Mouse (Mus musculus) heart, adult 9 months (tissue): Measurements from ENCODE around the gene Trpv6.
A peak's percentile ranks its signal among the peaks of the same experiment; 100 is the strongest.

Experiments used
- DNase-seq, 2 experiments: peaks; one replicate each; pipeline ENCODE4 v3.0.0; 2022; ENCODE audit warnings: low spot score in 2 of 2

The Trpv6 gene

DNA sequence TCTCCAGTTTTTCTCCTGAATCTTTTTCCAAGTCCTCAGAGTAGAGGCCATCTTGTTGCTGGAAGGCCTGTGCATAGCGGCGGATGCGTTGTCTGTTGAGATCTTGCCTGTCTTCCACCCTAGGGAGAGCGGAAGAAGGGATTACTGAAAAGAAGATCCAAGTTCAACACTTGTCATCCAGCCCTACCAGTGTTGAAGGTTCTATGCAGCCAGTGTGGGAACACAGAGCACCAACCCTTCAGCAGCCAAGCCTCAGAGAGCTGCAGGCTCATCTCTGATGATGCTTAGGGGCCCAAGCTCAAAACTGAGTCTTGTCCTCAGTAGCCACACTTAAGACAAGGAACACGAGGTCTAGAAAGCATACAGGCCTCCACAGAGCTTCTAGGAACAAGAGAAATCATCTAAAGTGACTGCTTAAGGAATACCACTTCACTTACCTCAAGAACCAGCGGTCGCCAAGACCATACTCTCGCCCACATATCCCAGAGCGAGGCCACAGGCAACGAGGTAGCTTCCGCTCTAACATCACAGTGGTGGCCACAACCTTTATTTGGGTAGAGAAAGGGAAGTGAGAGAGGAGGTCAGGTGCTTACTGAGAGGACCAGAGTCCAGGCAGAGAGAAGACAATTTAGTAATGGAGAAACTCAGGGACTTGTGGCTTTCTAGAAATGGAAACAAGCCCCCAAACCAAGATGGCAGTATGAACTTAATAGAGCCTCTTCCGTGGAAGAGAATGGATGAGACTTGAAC is 14.8 kb downstream of the Trpv6 start:
- no peak for DNase-seq

DNA sequence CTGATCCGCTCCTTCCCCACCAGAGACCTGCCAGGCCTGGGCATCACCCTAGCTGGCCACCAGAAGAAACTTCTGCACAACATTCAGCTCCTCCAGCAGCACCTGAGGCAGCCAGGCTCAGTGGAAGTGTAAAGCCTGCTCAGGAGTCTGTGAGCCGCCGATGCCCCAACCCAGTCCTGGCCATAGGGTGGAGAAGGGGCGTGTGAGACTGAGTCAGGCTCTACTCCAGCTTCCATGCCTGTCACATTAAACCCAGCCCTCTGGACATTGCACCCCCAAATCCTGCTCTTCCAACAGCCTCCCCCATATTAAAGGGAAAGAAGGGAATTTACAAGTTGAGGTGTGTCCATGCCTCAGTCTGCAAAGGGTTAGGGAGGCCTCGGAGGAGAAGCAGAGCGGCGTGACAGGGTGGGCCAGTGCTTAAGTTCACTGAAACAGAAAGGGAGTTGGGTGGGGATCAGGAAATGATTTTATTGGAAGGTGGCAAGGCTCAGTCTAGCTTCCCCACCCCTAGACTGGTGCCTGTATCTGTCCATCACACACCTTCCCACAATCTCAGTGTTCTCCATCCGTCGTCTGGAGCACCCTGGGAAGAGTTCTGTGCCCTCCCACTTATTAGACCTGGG is 15.9 kb downstream of the Trpv6 start:
- no peak for DNase-seq

DNA sequence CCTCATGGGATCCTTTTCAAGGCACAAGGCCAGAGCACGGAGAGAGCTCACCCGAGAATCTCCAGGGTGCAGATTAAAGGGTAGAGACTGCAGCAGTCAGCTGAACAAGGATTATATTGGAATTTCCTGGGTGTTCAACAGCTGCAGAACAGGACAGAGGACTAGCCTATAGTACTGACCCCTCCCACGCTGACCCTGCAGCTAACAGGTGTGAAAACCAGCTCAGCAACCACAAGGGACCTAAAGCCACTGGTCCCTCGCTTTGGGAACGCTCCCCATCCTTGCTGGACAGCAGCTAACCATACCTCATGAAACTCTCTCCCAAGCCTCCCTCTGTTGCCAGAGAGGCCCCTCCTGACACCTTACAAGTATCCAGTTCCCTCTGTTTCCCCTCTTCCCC is 28.6 kb downstream of the Trpv6 start:
- DNase-seq: no peak

DNA sequence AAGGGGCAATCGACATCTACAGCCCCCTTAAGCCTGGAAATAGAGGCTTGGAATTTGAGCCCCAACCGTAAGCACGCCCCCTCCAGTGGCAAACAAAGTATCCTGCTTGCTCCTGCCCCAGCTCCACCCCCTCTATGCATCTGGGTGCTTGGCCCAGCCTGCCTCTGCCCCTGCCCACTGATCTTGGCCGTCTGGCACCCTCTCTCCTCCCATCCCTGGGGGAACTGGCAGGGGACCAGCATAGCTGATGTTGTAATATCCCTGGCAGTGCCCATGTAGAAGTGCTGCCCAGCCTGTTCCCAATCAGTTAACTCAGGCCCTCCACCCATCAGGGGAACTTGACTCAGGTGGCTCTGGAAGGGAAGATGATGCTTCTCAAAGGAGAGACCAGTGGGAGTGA is 30.0 kb downstream of the Trpv6 start:
- peak in 1 of 2 experiments; percentile 14 for DNase-seq

- no peak for DNase-seq
Measured at GRCm38 (mm10) chr6:41605794-41606104, 30.5 kb downstream of the Trpv6 start.

GRCm38 (mm10) chr6:41605061-41605793 is 31.0 kb downstream of the Trpv6 start, which contains the start of gene Ephb6:
Ephb6 (plus strand) TSS chr6:41605482.
- DNase-seq: peak; percentile 51

DNA sequence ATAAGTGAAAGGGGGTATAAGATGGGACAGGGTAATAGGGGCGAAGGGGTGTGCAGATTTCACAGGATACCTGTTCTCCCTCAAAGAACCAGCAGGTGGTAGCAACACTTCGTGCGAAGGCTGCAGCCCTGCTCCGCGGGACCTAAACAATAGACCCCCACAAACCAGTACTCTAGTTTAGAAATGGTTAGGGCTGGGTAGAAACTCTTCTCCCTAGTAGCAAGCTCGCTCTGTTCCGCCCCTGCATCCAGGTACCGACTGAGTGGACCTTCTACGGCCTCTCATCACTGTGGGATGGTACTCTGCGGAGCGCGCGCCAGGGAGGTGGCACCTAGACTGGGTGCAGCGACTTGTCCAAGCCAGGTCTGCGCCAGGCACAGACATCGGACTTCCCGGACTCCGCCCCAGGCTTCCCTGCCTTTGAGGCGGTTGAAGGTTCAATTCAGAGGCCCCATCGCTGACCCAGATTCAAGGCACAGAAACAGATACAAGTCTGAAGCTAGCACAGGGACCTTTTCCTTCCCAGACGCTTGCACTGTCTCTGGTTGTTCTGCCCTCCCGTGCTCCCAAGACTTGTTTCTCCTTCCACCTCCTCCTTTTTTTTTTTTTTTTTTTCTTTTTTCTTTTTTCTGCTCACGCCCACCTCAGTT is 31.7 kb downstream of the Trpv6 start:
- no peak for DNase-seq

- no peak for DNase-seq
Measured at GRCm38 (mm10) chr6:41582189-41582588, 54.0 kb downstream of the Trpv6 start.

DNA sequence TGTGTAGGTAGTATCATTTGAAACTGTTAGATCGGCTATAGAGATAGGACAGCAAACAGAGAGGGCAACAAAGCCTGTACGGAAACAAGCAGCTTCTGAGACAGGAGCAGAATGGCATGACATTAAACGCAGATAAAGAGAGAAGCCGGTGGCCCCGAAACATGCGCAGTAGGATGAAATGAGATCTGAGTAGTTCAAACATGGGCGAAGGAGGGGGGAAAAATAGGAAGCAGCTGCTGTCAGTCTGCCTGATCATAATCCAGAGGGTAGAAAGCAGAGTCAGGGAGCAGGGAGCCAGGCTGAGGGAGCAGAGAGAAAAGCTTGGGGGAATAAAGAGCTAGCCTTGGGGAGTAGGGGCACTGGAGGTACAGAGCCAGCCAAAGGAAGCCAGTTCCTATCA is 54.9 kb downstream of the Trpv6 start:
- DNase-seq: no peak

GRCm38 (mm10) chr6:41577297-41577696 is 58.9 kb downstream of the Trpv6 start:
- DNase-seq: no peak

DNA sequence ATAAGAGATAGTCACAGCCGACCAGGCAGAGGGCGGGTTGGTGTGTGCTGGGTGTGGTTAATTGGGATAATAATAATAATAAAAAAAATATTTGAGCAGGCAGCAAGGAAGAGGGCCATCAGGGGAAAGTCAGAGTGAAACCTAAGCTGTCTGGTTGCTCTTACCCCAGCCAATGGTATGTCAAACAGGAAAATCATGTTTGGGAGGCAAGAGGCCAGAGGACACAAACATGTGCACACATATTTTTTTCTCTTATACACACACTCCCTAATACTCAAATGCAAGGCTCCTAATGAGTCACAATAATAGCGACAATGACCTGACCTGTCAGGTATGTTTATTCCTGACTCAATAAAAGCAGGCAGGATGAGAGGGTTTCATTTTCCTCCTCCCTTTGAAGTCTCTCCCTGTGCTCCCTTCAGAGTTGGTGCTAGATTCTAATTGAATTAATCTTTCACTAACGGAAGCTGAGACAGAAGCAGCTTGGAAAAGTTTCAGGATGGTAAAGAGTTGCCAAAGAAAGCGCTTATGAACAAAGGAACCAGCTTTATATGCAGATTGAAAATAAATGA is 59.6 kb downstream of the Trpv6 start:
- no peak for DNase-seq
